Mouse (Mus musculus) forebrain, embryonic 13.5 days (tissue): Measurements from ENCODE around the gene Abca7. TPM values are rescaled to one million over a fixed set of nuclear protein-coding genes. Genes with fewer than 3 reads are reported as not detected.

Experiments
- ATAC-seq: fragments of 200-750 bp; cut with Nextera tagmentation; 2 replicates; pipeline ENCODE4 v1.8.0; 2017
- H3K27ac ChIP-seq: fragments of 300-500 bp; sonication (generic); 2 replicates; pipeline ENCODE4 v1.5.1; 2015; ENCODE audit warnings: inconsistent platforms, mild to moderate bottlenecking, moderate library complexity
- H3K27me3 ChIP-seq: fragments of 300-500 bp; sonication (generic); 2 replicates; pipeline ENCODE4 v1.6.1; 2015; ENCODE audit warnings: mild to moderate bottlenecking, inconsistent platforms
- H3K36me3 ChIP-seq: fragments of 300-500 bp; sonication (generic); 2 replicates; pipeline ENCODE4 v1.6.1; 2015; ENCODE audit warnings: mild to moderate bottlenecking, inconsistent platforms; ENCODE audit not compliant: poor library complexity, severe bottlenecking
- H3K4me1 ChIP-seq: fragments of 300-500 bp; sonication (generic); 2 replicates; pipeline ENCODE4 v1.6.1; 2015; ENCODE audit warnings: inconsistent platforms
- H3K4me2 ChIP-seq: fragments of 300-500 bp; sonication (generic); 2 replicates; pipeline ENCODE4 v1.6.1; 2015; ENCODE audit warnings: inconsistent platforms, mild to moderate bottlenecking, moderate library complexity
- H3K4me3 ChIP-seq: fragments of 300-500 bp; sonication (generic); 2 replicates; pipeline ENCODE4 v1.5.1; 2015; ENCODE audit warnings: mild to moderate bottlenecking, inconsistent platforms
- H3K9ac ChIP-seq: fragments of 300-500 bp; sonication (generic); 2 replicates; pipeline ENCODE4 v1.6.1; 2015; ENCODE audit warnings: mild to moderate bottlenecking, inconsistent platforms
- H3K9me3 ChIP-seq: fragments of 300-500 bp; sonication (generic); replicated peaks from 2 replicates; pipeline ENCODE4 v1.6.1; 2016; ENCODE audit warnings: inconsistent platforms
- WGBS: fragments of 180-500 bp; shearing (Covaris S2); methylation state at CpG from one replicate; pipeline ENCODE4 v1.1.7; 2015; 5-methylcytosine and 5-hydroxymethylcytosine counted together
- polyA plus RNA-seq: library from polyadenylated mRNA; unstranded; fragments of >200 nt; fragmentation: Nextera tagmentation; extraction: Ambion mirVana; gene quantifications from 2 replicates; pipeline ENCODE4 v1.2.1, GENCODE M21; 2015

The Abca7 gene
- polyA plus RNA-seq, 1 experiment from 2014 or later, result 3.1 TPM

DNA sequence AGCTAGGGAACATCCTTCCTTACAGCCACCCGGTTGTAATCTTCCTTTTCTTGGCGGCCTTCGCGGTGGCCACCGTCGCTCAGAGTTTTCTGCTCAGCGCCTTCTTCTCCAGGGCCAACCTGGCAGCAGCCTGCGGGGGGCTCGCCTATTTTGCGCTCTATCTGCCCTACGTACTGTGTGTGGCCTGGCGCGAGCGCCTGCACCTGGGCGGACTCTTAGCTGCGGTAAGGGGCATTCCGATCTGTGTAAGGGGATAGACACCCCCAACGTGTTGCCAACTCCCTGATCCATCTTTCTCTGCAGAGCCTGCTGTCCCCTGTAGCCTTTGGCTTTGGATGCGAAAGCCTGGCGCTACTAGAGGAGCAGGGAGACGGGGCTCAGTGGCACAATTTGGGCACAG, 6.5 kb downstream of the Abca7 start:
- ATAC-seq, result no peak
- H3K36me3 ChIP-seq, result no peaks in the 10 kb centered on the region
- H3K9me3 ChIP-seq, result no peaks in the 10 kb centered on the region
- no peak overlapping the region for H3K4me2 ChIP-seq
- WGBS, result 19% methylated on average over 21 of the region's 21 CpGs
- H3K27me3 ChIP-seq, result peaks cover 64% of the 10 kb centered on the region
- H3K4me1 ChIP-seq, result peaks cover 7% of the 10 kb centered on the region
- no peak overlapping the region for H3K27ac ChIP-seq
- H3K9ac ChIP-seq, result no peak overlapping the region
- H3K4me3 ChIP-seq, result no peak overlapping the region

DNA sequence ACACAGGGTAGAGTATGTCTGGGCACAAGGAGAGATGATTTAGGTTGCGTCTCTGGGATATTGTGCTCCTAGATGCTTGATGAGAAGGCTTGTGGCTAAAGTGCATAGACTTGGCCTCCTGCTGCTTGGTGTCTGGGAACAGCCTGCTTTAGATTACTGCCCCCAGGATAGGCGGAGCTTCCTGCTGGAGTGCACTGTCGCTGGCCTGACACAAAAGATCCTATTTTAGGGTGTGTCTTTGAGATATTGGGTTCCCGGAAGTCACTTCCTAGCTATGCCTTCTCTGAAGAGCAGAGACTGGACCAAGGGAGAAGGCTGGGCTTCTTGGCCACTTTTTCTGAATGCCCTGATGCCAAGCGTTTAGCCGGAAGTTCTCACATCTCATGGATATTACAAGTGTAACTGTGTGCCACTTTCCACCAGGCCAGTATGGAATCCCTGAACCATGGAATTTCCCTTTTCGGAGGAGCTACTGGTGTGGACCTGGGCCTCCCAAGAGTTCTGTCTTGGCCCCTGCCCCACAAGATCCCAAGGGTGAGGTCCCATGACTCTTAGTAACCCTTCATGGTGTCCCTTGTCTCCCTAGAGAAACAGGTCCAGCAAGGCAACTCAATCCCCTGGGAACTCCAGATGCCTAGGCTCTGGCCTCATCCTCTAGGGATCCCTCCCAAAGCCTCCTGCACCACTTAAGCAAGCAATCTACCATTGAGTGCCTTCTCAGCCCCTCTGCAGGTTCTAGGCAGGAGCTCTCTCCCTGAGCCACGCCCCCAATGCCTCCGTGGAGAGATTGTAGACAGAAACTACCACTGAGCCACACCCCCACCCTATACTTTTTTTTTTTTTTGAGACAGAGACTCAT, 7.3 kb downstream of the Abca7 start:
- no peak overlapping the region for H3K27ac ChIP-seq
- H3K9me3 ChIP-seq, result no peaks in the 10 kb centered on the region
- H3K4me1 ChIP-seq, result no peaks in the 10 kb centered on the region
- no peaks in the 10 kb centered on the region for H3K36me3 ChIP-seq
- H3K4me3 ChIP-seq, result no peak overlapping the region
- H3K4me2 ChIP-seq, result no peak overlapping the region
- WGBS, result 61% methylated on average over 9 of the region's 9 CpGs
- H3K27me3 ChIP-seq, result peaks cover 63% of the 10 kb centered on the region
- ATAC-seq, result no peak
- no peak overlapping the region for H3K9ac ChIP-seq

DNA sequence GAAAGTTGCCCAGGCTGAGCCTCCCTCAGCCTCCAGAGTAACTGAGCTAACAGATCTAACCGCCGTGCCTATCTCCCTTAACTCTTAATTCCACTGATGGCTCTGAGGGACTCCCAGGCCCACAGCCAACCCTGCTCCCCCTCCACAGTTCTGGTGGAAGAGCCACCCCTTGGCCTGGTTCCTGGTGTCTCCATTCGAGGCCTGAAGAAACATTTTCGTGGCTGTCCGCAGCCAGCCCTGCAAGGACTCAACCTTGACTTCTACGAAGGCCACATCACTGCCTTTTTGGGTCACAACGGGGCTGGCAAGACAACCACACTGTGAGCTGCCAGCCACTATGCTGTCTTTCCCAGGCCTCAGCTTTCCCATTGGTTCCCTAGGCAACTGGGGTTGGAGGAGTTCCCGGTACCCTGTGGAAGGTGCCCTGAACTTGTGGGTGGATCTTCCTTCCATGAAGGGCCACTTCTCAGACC, 8.0 kb downstream of the Abca7 start:
- no peaks in the 10 kb centered on the region; the same call in 1 of the 2 replicates for H3K36me3 ChIP-seq
- WGBS, result 88% methylated on average over 8 of the region's 8 CpGs
- no peak overlapping the region for H3K9ac ChIP-seq
- H3K4me1 ChIP-seq, result no peaks in the 10 kb centered on the region
- ATAC-seq, result no peak
- no peak overlapping the region for H3K27ac ChIP-seq
- no peak overlapping the region for H3K4me3 ChIP-seq
- H3K9me3 ChIP-seq, result no peaks in the 10 kb centered on the region
- no peak overlapping the region for H3K4me2 ChIP-seq
- H3K27me3 ChIP-seq, result peaks cover 57% of the 10 kb centered on the region

DNA sequence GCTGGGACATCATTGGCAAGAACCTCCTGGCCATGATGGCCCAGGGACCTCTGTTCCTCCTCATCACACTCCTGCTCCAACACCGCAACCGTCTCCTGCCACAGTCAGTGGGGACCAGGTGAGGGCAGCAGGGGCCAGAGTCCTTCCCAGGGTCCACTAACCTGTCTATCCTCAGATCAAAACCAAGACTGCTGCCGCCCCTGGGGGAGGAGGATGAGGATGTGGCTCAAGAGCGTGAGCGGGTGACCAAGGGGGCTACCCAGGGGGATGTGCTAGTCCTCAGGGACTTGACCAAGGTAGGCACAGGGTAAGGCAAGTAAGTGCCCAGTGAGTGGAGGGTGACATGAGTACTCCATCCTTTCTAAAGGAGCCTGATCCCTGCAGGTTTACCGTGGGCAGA, 15.4 kb downstream of the Abca7 start:
- Histone ChIP-seq H3K4me1 (no peaks in the 10 kb centered on the region), H3K4me3 (no peak overlapping the region), H3K36me3 (peaks cover 24% of the 10 kb centered on the region), H3K9ac (no peak overlapping the region), H3K27me3 (peaks cover 56% of the 10 kb centered on the region), H3K4me2 (no peak overlapping the region), H3K9me3 (peaks cover 25% of the 10 kb centered on the region), H3K27ac (no peak overlapping the region)
- WGBS, result 82% methylated on average over 6 of the region's 6 CpGs
- no peak for ATAC-seq

DNA sequence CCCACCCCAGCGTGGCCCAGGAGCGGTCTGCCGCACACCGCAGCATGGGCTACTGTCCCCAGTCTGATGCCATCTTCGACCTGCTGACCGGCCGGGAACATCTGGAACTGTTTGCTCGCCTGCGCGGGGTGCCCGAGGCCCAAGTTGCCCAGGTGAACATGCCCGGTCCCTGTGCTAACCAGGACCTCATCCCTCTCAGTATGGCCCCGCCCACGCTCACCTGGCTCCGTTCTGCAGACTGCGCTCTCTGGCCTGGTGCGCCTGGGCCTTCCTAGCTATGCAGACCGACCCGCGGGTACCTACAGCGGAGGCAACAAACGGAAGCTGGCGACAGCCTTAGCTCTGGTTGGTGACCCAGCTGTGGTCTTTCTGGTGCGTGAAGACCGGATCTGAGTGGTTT, 17.3 kb downstream of the Abca7 start:
- H3K4me2 ChIP-seq, result no peak overlapping the region
- H3K36me3 ChIP-seq, result peaks cover 24% of the 10 kb centered on the region
- no peak for ATAC-seq
- peaks cover 65% of the 10 kb centered on the region for H3K27me3 ChIP-seq
- peaks cover 25% of the 10 kb centered on the region for H3K9me3 ChIP-seq
- H3K9ac ChIP-seq, result no peak overlapping the region
- no peak overlapping the region for H3K4me3 ChIP-seq
- 29% methylated on average over 25 of the region's 25 CpGs for WGBS
- no peaks in the 10 kb centered on the region for H3K4me1 ChIP-seq
- no peak overlapping the region for H3K27ac ChIP-seq

DNA sequence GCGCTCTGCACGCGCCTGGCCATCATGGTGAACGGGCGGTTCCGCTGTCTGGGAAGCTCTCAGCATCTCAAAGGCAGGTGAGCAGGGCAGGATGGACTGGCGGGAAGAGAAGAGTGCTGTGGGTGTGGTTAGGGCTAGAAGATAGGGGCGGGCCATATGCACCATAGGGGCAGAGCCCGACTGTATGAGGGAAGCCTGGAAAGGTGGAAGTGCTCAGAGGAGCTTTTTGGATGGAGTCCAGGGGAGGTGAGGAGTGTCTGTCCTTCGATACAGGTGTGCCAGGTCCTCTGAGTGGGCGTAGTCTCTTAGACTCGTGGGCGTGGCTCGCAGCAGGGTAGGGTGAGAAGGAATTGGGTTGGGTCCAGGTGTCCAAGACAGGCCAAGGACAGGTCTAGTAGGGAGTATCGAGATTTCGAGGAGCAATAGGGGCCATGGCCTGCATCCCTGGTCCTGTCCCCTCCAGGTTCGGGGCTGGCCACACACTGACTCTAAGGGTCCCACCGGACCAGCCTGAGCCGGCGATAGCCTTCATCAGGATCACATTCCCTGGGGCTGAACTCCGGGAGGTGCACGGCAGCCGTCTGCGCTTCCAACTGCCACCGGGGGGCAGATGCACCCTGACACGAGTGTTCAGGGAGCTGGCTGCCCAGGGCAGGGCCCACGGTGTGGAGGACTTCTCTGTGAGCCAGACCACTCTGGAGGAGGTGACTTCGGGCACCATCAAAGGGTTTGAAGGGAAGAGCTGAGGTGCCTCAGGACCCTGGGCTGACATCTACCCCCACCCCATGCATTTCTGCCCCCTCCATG, 18.4 kb downstream of the Abca7 start:
- 22% methylated on average over 28 of the region's 28 CpGs for WGBS
- H3K9me3 ChIP-seq, result peaks cover 23% of the 10 kb centered on the region
- no peak overlapping the region for H3K9ac ChIP-seq
- peaks cover 3% of the 10 kb centered on the region for H3K4me1 ChIP-seq
- H3K4me2 ChIP-seq, result no peak overlapping the region
- H3K36me3 ChIP-seq, result peaks cover 23% of the 10 kb centered on the region
- peaks cover 75% of the 10 kb centered on the region for H3K27me3 ChIP-seq
- no peak for ATAC-seq
- no peak overlapping the region for H3K4me3 ChIP-seq
- H3K27ac ChIP-seq, result no peak overlapping the region

DNA sequence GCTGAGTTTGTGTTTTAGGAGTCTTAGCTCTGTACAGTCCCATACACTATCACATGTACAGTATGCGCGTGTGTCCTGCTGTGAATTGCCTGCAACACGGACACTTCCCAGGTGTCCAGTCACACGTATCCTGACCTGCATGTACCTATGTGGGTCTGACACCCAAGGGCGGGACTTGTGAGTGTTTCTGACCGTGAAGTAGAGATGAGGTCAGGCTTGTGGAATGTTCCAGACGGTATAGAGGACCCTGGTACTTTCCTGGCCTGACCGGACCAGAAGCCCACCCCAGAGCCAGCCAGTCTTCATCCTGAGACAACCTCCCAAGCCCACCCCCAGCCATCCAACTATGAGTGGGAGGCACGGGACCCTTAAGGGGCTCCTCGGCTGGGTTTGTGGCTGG, 19.3 kb downstream of the Abca7 start:
- Histone ChIP-seq H3K36me3 (peaks cover 14% of the 10 kb centered on the region), H3K27ac (no peak overlapping the region), H3K9ac (no peak overlapping the region), H3K4me1 (peaks cover 8% of the 10 kb centered on the region), H3K4me3 (no peak overlapping the region), H3K27me3 (peaks cover 84% of the 10 kb centered on the region), H3K4me2 (no peak overlapping the region), H3K9me3 (peaks cover 15% of the 10 kb centered on the region)
- WGBS, result 79% methylated on average over 10 of the region's 10 CpGs
- no peak for ATAC-seq

DNA sequence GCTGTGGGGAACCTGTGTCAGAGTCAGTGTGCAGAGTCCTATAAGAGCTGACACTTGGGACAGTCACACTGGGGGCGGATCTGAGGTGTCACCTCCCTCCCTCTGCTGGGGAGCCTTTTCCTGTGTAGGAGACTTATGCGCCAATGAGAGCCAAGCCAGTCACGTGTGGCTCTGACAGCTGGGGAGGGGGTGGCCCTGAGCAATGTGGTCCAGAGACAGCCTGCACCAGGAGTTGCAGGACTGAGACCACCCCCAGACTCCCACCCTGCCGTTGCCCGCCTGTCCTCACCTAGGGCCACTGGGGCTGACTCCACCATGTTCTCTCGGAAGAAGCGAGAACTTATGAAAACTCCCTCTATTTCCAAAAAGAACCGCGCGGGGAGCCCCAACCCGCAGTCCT, 20.2 kb downstream of the Abca7 start, which contains the start of gene Arhgap45:
Arhgap45 (plus strand) TSS at position 143 of the 400 bp plus-strand sequence.
- Histone ChIP-seq H3K4me2 (no peak within 1 kb of the TSS), H3K9ac (no peak within 1 kb of the TSS), H3K4me1 (peaks cover 8% of the 10 kb centered on the region), H3K4me3 (no peak within 1 kb of the TSS), H3K36me3 (peaks cover 6% of the 10 kb centered on the region; the same call in 1 of the 2 replicates), H3K9me3 (0 out of 2 replicates have a peak, but pooled peaks cover 5% of the 10 kb centered on the region), H3K27me3 (peaks cover 86% of the 10 kb centered on the region), H3K27ac (no peak within 1 kb of the TSS)
- ATAC-seq, result no peak
- WGBS, result 72% methylated on average over 11 of the region's 11 CpGs

DNA sequence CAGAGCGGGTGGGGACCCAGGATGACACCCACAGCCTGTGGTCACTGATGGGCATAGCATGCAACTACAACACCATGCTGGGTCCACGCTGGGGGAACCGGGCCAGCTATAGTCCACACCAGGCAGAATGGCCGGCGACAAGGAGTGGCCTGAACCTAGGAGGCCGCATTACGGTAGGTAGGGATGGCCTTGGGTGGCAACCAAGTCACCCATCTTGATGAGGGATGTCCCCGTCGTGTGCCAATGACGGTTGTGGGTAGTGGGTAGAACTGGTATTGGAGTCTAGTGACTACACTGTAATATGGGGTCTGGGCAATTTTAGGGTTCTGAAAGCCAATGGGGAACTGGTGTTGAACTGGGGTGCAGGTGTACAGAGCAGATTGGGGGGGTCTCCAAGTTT, 20.6 kb downstream of the Abca7 start:
- no peak overlapping the region for H3K9ac ChIP-seq
- peaks cover 2% of the 10 kb centered on the region; the same call in 1 of the 2 replicates for H3K36me3 ChIP-seq
- H3K4me2 ChIP-seq, result no peak overlapping the region
- no peak overlapping the region for H3K27ac ChIP-seq
- H3K4me3 ChIP-seq, result no peak overlapping the region
- H3K4me1 ChIP-seq, result peaks cover 8% of the 10 kb centered on the region
- H3K9me3 ChIP-seq, result 0 out of 2 replicates have a peak, but pooled peaks cover 1% of the 10 kb centered on the region
- H3K27me3 ChIP-seq, result peaks cover 82% of the 10 kb centered on the region
- no peak for ATAC-seq
- WGBS, result 90% methylated on average over 10 of the region's 10 CpGs

DNA sequence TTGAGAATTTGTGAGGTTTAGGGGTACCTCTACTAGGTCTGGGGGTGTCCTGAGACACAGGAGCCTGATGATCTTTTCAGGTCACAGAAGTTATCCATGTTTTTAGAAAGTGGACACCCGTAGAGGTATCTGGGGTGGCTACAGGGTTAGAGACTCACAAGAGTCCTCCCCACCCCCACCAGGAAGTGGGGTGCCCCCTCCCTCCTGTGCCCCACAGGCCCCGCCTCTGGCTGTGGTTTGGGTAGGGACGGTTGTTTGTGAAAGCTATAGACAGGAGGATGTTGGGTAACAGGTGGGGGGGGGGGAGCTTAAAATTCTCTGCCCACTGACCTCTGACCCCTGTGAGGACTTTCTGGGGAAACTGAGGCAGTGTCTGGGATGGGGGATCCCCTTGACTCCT, 21.1 kb downstream of the Abca7 start:
- H3K27me3 ChIP-seq, result peaks cover 77% of the 10 kb centered on the region
- 67% methylated on average over 3 of the region's 3 CpGs for WGBS

DNA sequence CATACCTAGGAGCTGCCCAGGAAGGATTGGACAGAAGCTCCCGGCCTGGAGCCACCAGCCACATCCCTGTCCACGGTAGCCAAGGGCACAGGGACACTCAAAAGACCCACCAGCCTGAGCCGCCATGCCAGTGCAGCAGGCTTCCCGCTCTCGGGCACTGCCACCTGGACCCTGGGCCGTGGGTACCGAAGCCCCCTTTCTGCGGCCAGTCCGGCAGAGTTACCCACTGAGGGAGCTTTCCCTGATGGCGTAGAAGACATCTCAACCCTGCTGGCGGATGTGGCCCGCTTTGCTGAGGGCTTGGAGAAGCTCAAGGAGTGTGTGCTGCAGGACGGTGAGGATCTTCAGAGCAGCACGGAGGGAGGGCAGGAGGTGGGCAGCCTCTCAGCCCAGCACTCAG, 21.5 kb downstream of the Abca7 start:
- 83% methylated on average over 14 of the region's 14 CpGs for WGBS
- H3K27me3 ChIP-seq, result peaks cover 74% of the 10 kb centered on the region
- H3K4me1 ChIP-seq, result peaks cover 8% of the 10 kb centered on the region
- no peaks in the 10 kb centered on the region for H3K36me3 ChIP-seq
- H3K4me2 ChIP-seq, result no peak overlapping the region
- no peak overlapping the region for H3K9ac ChIP-seq
- no peak for ATAC-seq
- H3K27ac ChIP-seq, result no peak overlapping the region
- H3K4me3 ChIP-seq, result no peak overlapping the region
- H3K9me3 ChIP-seq, result no peaks in the 10 kb centered on the region

More for the DNA sequence above, 21.1 kb downstream of the Abca7 start:
- H3K27ac ChIP-seq, result no peak overlapping the region
- ATAC-seq, result no peak
- no peaks in the 10 kb centered on the region for H3K9me3 ChIP-seq
- no peak overlapping the region for H3K4me3 ChIP-seq
- H3K9ac ChIP-seq, result no peak overlapping the region
- H3K4me2 ChIP-seq, result no peak overlapping the region
- H3K36me3 ChIP-seq, result no peaks in the 10 kb centered on the region
- peaks cover 8% of the 10 kb centered on the region for H3K4me1 ChIP-seq

DNA sequence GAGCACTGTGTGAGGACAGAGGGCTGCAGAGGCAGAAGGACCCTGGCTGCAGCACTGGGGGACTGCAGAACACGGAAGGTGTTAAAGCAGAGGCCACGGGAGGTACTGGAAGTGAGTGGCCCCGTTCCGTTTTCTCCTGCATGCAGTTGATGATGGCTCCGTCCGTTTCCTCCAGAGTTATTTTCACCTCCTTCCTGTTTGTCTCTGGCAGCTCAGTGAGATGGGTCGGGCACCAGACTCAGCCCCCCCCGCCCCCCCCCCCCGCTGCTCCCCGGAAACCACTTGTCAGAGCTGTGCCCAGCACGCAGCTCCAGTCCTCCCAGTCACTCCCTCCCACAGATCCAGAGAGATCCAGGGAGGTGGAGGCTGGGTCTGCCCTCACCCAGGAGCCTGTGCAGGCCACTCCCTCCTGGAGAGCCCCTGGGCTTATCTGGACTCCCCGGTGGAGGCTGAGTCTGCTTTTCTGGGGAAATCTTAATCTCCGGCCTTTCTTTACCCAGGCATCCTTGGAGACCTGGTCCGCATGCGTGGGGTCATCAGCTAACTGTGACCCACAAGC, 22.5 kb downstream of the Abca7 start:
- Histone ChIP-seq H3K4me1 (peaks cover 8% of the 10 kb centered on the region), H3K27ac (no peak overlapping the region), H3K9me3 (no peaks in the 10 kb centered on the region), H3K27me3 (peaks cover 64% of the 10 kb centered on the region), H3K4me3 (no peak overlapping the region), H3K4me2 (no peak overlapping the region), H3K9ac (no peak overlapping the region), H3K36me3 (no peaks in the 10 kb centered on the region)
- no peak for ATAC-seq
- WGBS, result 8% methylated on average over 15 of the region's 15 CpGs
